Comparison of ENCODE assay signal across 8 mouse cellular contexts in genomic region chr11:115276780-115277603, GRCm38 (mm10). TPM values are rescaled to one million over a fixed set of nuclear protein-coding genes. Genes with fewer than 3 reads are reported as not detected.
A peak's percentile ranks its signal among the peaks of the same experiment; 100 is the strongest.
DNase-seq lines count a peak whose midpoint lies in the region; ATAC-seq and TF ChIP-seq lines count a peak whose summit lies in the region.

Gene Fdxr, minus strand, starts transcription at chr11:115277050.

- peaks cover 4% of the 10 kb centered on the region; the same call in 1 of the 2 replicates for H3K36me3 ChIP-seq in hindbrain, embryonic 13.5 days

- peaks cover 39% of the 10 kb centered on the region for H3K4me1 ChIP-seq in hindbrain, embryonic 13.5 days (replicated peaks)

- POLR2A ChIA-PET in Patski (lab: Charles Lee): interaction anchor here (0.6 to 1.4 kb wide), 5 partner anchors 9 to 91 kb away, joined by 3 to 4 read pairs (median 4); no protein-coding TSS in a partner anchor

- WGBS in hindbrain, embryonic 13.5 days: under 1% methylated on average over 42 of the region's 42 CpGs

- ATAC-seq in Patski: peak; percentile 88
- peak; percentile 97 for ATAC-seq in hindbrain, embryonic 13.5 days (ENCODE audit: low FRiP score)

- no peaks in the 10 kb centered on the region for H3K27me3 ChIP-seq in Patski
- H3K27me3 ChIP-seq in hindbrain, embryonic 13.5 days: no peaks in the 10 kb centered on the region

- peak within 1 kb of the TSS; percentile 62 for H3K4me3 ChIP-seq in hindbrain, embryonic 13.5 days

- H3K4me2 ChIP-seq in hindbrain, embryonic 13.5 days: peak within 1 kb of the TSS; percentile 80

- no peak for TF ChIP-seq CTCF in Patski (IDR thresholded peaks at IDR 0.05)

- CTCF ChIA-PET in Patski (lab: Charles Lee): interaction anchor here (0.9 to 4.2 kb wide), 6 partner anchors 14 to 116 kb away, joined by 3 to 23 read pairs (median 6); no protein-coding TSS in a partner anchor

- peak; percentile 100 for DNase-seq in Patski (ENCODE audit: low read depth, low spot score)
- peak; percentile 97 for DNase-seq in cerebellum, postnatal 14 days
- peak; percentile 97 to 98 for DNase-seq in frontal cortex, postnatal 14 days (ENCODE audit: low spot score in 2 of 2)
- DNase-seq in layer of hippocampus, postnatal 25 days (ENCODE audit: extremely low spot score in 1 of 2, low spot score in 1 of 2): peak; percentile 82 to 84
- DNase-seq in lung, postnatal 25 days (ENCODE audit: low spot score): peak; percentile 100
- DNase-seq in retina, embryonic 14.5 days (ENCODE audit: low spot score): peak; percentile 100
- peak; percentile 99 for DNase-seq in thymus, postnatal 4 days

- no peaks in the 10 kb centered on the region for H3K9me3 ChIP-seq in hindbrain, embryonic 13.5 days

- in situ Hi-C loops in Patski (cut with MboI; ENCODE audit: low pct_unique_long_range_greater_than_20kb): no loop called here

- peak within 1 kb of the TSS; percentile 85 for H3K9ac ChIP-seq in hindbrain, embryonic 13.5 days

- peak within 1 kb of the TSS; percentile 94 for H3K27ac ChIP-seq in hindbrain, embryonic 13.5 days

RNA-seq across cellular contexts. Expression of gene Fdxr, which starts in this region (rescaled TPM):
- polyA plus RNA-seq in Patski (2021): 7.1 TPM
- 18.1 and 20.8 TPM in 2 replicates for polyA plus RNA-seq in hindbrain, embryonic 13.5 days (2015; fragmentation: Nextera tagmentation; extraction: Ambion mirVana)
- 10 to 100 TPM; 18.6 to 21.2 TPM for total RNA-seq in layer of hippocampus, postnatal 25 days (2021)

Comparison
In these comparisons a context has a peak if more than half of its experiments do, and no peak if none do; other contexts are left out.
1. Peak in every context shown above with its lines: DNase-seq, ATAC-seq, H3K4me3 ChIP-seq and H3K27ac ChIP-seq.